In the genomic region with DNA sequence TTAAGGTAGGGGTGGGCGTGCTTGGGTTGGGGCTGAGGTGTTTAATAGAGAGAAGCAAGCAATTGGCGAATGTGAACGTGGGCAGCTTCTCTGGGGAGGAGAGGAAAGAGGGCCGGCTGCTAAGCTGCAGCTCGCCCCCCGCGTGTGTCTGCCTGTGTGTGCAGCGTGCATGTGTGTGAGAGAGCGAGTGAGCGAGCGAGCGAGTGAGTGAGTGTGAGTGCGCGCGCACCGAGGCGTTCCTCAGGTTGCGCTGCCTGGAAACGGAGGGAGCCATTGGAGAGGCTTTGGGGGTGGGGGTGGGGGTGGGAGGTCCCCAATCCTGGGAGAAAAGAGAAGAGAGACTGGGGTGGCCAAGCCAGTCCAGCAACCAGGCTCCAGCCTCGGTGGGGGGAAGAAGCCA, we compare ENCODE assay signal across 8 mouse cellular contexts.
DNase-seq lines count a peak whose midpoint lies in the region; ATAC-seq and TF ChIP-seq lines count a peak whose summit lies in the region.

No protein-coding gene starts in this region.

- no peak overlapping the region for H3K27ac ChIP-seq in kidney, postnatal 0 days
- peak overlapping the region; percentile 57 for H3K27ac ChIP-seq in embryonic facial prominence, embryonic 10.5 days (replicated peaks)
- H3K27ac ChIP-seq in intestine, embryonic 14.5 days (ENCODE audit: low read depth), result no peak overlapping the region
- no peak overlapping the region for H3K27ac ChIP-seq in midbrain, embryonic 12.5 days (replicated peaks)
- no peak overlapping the region for H3K27ac ChIP-seq in kidney, adult 2 months (ENCODE audit: insufficient read depth, low read depth, low read length)

- no peak for ATAC-seq in kidney, postnatal 0 days (replicated peaks; ENCODE audit: low FRiP score, low read depth)
- ATAC-seq in intestine, embryonic 14.5 days (replicated peaks; ENCODE audit: low FRiP score, low TSS enrichment, low read depth), result no peak
- no peak for ATAC-seq in midbrain, embryonic 12.5 days (ENCODE audit: low FRiP score, low read depth)

- H3K9ac ChIP-seq in kidney, postnatal 0 days (ENCODE audit: low read depth, low read length), result no peak overlapping the region
- H3K9ac ChIP-seq in intestine, embryonic 14.5 days (ENCODE audit: low read length), result 0 out of 2 replicates have a peak overlapping the region, but pooled peaks have one; percentile 25
- peak overlapping the region; percentile 54 for H3K9ac ChIP-seq in midbrain, embryonic 12.5 days (replicated peaks)

- H3K27me3 ChIP-seq in kidney, postnatal 0 days (ENCODE audit: insufficient read depth, low read length), result peaks cover 37% of the 10 kb centered on the region
- H3K27me3 ChIP-seq in embryonic facial prominence, embryonic 10.5 days (replicated peaks; ENCODE audit: low read depth, poor library complexity, severe bottlenecking), result peaks cover 80% of the 10 kb centered on the region
- peaks cover 47% of the 10 kb centered on the region for H3K27me3 ChIP-seq in intestine, embryonic 14.5 days (replicated peaks; ENCODE audit: control insufficient read depth, insufficient read depth, low read length)
- peaks cover 58% of the 10 kb centered on the region for H3K27me3 ChIP-seq in midbrain, embryonic 12.5 days
- H3K27me3 ChIP-seq in kidney, adult 2 months (replicated peaks; ENCODE audit: control insufficient read depth, insufficient read depth, low read length), result no peaks in the 10 kb centered on the region

- TF ChIP-seq CTCF in kidney, postnatal 0 days (IDR thresholded peaks at IDR 0.05; ENCODE audit: low read depth), result no peak
- no peak for TF ChIP-seq CTCF in kidney, adult 2 months (conservative IDR thresholded peaks at IDR 0.05; ENCODE audit: insufficient read depth, insufficient read length, low read depth, low read length)

- peak overlapping the region; percentile 63 for H3K4me2 ChIP-seq in kidney, postnatal 0 days (ENCODE audit: low read length)
- H3K4me2 ChIP-seq in intestine, embryonic 14.5 days (ENCODE audit: low read length), result peak overlapping the region; percentile 63
- peak overlapping the region; percentile 93 for H3K4me2 ChIP-seq in midbrain, embryonic 12.5 days (replicated peaks)

- H3K36me3 ChIP-seq in kidney, postnatal 0 days (ENCODE audit: insufficient read depth, low read length), result no peaks in the 10 kb centered on the region
- H3K36me3 ChIP-seq in embryonic facial prominence, embryonic 10.5 days (replicated peaks), result no peaks in the 10 kb centered on the region
- H3K36me3 ChIP-seq in intestine, embryonic 14.5 days (ENCODE audit: control insufficient read depth, insufficient read depth, low read length), result no peaks in the 10 kb centered on the region
- no peaks in the 10 kb centered on the region for H3K36me3 ChIP-seq in midbrain, embryonic 12.5 days
- no peaks in the 10 kb centered on the region for H3K36me3 ChIP-seq in kidney, adult 2 months (ENCODE audit: control insufficient read depth, insufficient read depth, low read length)

- no peak for TF ChIP-seq POLR2A in kidney, adult 2 months (IDR thresholded peaks at IDR 0.05; ENCODE audit: low read depth, low read length)

- peaks cover 12% of the 10 kb centered on the region for H3K4me1 ChIP-seq in kidney, postnatal 0 days (replicated peaks; ENCODE audit: insufficient read depth, low read length)
- peaks cover 21% of the 10 kb centered on the region for H3K4me1 ChIP-seq in embryonic facial prominence, embryonic 10.5 days
- H3K4me1 ChIP-seq in intestine, embryonic 14.5 days (replicated peaks; ENCODE audit: control insufficient read depth, insufficient read depth, low read length), result 0 out of 2 replicates have a peak, but pooled peaks cover 4% of the 10 kb centered on the region
- peaks cover 16% of the 10 kb centered on the region for H3K4me1 ChIP-seq in midbrain, embryonic 12.5 days
- no peaks in the 10 kb centered on the region for H3K4me1 ChIP-seq in kidney, adult 2 months (ENCODE audit: control insufficient read depth, insufficient read depth, low read length)

- peak overlapping the region; percentile 25 for H3K4me3 ChIP-seq in kidney, postnatal 0 days (replicated peaks; ENCODE audit: low read depth, low read length)
- peak overlapping the region; percentile 69 for H3K4me3 ChIP-seq in embryonic facial prominence, embryonic 10.5 days
- peak overlapping the region; percentile 26 for H3K4me3 ChIP-seq in intestine, embryonic 14.5 days (ENCODE audit: low read depth, low read length)
- peak overlapping the region; percentile 55 for H3K4me3 ChIP-seq in midbrain, embryonic 12.5 days
- no peak overlapping the region for H3K4me3 ChIP-seq in kidney, adult 2 months (ENCODE audit: insufficient read depth, low read depth, low read length)

- WGBS in kidney, postnatal 0 days, result under 1% methylated on average over 20 of the region's 20 CpGs
- under 1% methylated on average over 20 of the region's 20 CpGs for WGBS in embryonic facial prominence, embryonic 10.5 days
- under 1% methylated on average over 20 of the region's 20 CpGs for WGBS in intestine, embryonic 14.5 days
- 1% methylated on average over 20 of the region's 20 CpGs for WGBS in midbrain, embryonic 12.5 days
- WGBS in kidney, adult 2 months, result 2% methylated on average over 20 of the region's 20 CpGs

- H3K9me3 ChIP-seq in kidney, postnatal 0 days (replicated peaks; ENCODE audit: low read length), result no peaks in the 10 kb centered on the region
- H3K9me3 ChIP-seq in embryonic facial prominence, embryonic 10.5 days, result no peaks in the 10 kb centered on the region
- H3K9me3 ChIP-seq in intestine, embryonic 14.5 days (ENCODE audit: control insufficient read depth, low read length), result no peaks in the 10 kb centered on the region
- H3K9me3 ChIP-seq in midbrain, embryonic 12.5 days, result no peaks in the 10 kb centered on the region

- peak; percentile 5 for DNase-seq in kidney, postnatal 0 days (ENCODE audit: low spot score)
- DNase-seq in kidney, postnatal 36 days, result no peak
- peak; percentile 58 for DNase-seq in embryonic facial prominence, embryonic 10.5 days (ENCODE audit: low spot score)
- DNase-seq in intestine, embryonic 14.5 days (ENCODE audit: low spot score), result peak; percentile 60
- DNase-seq in urinary bladder, adult 18-20 months (ENCODE audit: low spot score in 2 of 2), result no peak
- no peak for DNase-seq in kidney, adult 2 months
- no peak for DNase-seq in urinary bladder, postnatal 4 days (ENCODE audit: low spot score in 2 of 2)

Comparison
In these comparisons a context has a peak if more than half of its experiments do, and no peak if none do; other contexts are left out.
1. DNase-seq: peak in kidney, postnatal 0 days (single experiment), embryonic facial prominence, embryonic 10.5 days (single experiment) and intestine, embryonic 14.5 days (single experiment); none in kidney, postnatal 36 days (0 of 2), urinary bladder, adult 18-20 months (0 of 2), kidney, adult 2 months (single experiment) and urinary bladder, postnatal 4 days (0 of 2).
2. Peak in every context shown above with its lines, with median percentiles within 50 percentile points of each other: H3K4me2 ChIP-seq.